Mouse (Mus musculus): Measurements from ENCODE around the gene Fa2h. TPM values are rescaled to one million over a fixed set of nuclear protein-coding genes. Genes with fewer than 3 reads are reported as not detected.
A peak's percentile ranks its signal among the peaks of the same experiment; 100 is the strongest.
"Not testable (repeated sequence)": the region's sequence is repeated elsewhere in the genome, so short reads cannot be mapped to it uniquely, and the experiment has no call there.

The Fa2h gene
- total and polyA plus RNA-seq, 2 experiments from 2014 or later = 0.79 to 1.8 TPM

DNA sequence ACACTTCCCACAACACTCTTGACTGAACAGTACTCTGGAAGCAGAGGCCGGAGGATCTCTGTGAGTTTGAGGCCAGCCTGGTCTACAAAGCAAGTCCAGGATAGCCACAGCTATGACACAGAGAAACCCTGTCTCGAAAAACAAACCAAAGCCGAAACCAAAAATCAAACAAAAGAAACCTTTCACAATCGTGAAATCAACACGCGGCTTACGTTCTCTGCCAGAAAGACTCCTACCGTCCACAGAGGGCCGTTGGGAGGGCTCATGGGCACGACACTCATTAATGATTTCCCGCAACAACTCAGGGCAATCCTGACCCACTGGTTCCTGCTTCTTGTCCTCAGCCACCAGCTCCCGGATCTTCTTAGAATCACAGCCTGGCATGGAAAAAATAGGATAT is 78.9 kb downstream of the Fa2h start:
- Histone ChIP-seq H3K9ac (replicated peaks; ENCODE audit: low read length, poor library complexity, severe bottlenecking) (no peak overlapping the region), H3K4me2 (ENCODE audit: low read depth, low read length, poor library complexity, severe bottlenecking) (no peak overlapping the region), H3K4me1 (ENCODE audit: insufficient read depth, low read length) (no peaks in the 10 kb centered on the region), H3K36me3 (ENCODE audit: insufficient read depth, low read length) (no peaks in the 10 kb centered on the region), H3K27ac (ENCODE audit: low read depth, low read length) (no peak overlapping the region), H3K4me3 (ENCODE audit: low read depth, low read length) (no peak overlapping the region), H3K27me3 (ENCODE audit: insufficient read depth, low read length) (no peaks in the 10 kb centered on the region), H3K9me3 (ENCODE audit: low read length) (no peaks in the 10 kb centered on the region)
- 91% methylated on average over 12 of the region's 12 CpGs for WGBS
- no peak for TF ChIP-seq CTCF (IDR thresholded peaks at IDR 0.05)
- DNase-seq (ENCODE audit: low spot score) (no peak), ATAC-seq (ENCODE audit: low FRiP score) (no peak)

DNA sequence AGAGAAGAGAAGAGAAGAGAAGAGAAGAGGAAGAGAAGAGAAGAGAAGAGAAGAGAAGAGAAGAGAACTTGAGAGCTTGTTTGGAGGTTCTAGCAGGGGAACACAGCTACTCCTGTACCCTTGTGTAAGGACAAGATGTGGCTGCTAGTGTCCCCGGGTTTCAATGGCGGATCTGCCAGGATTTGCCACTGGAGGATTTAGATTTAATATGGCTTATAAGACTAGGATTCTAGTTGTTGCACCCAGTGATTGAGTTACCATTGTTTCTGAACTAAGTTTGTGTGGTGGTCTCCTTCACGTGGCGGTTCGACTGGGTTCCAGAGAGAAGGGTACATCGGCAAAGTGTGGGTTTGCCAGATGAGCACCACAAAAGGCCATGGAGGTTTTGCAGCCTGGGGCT is 79.7 kb downstream of the Fa2h start:
- H3K4me2 ChIP-seq (ENCODE audit: low read depth, low read length, poor library complexity, severe bottlenecking); DNase-seq (ENCODE audit: low spot score); H3K9me3 ChIP-seq (ENCODE audit: low read length); H3K4me3 ChIP-seq (ENCODE audit: low read depth, low read length); H3K27ac ChIP-seq (ENCODE audit: low read depth, low read length); H3K27me3 ChIP-seq (ENCODE audit: insufficient read depth, low read length); ATAC-seq (ENCODE audit: low FRiP score); H3K36me3 ChIP-seq (ENCODE audit: insufficient read depth, low read length); H3K9ac ChIP-seq (replicated peaks; ENCODE audit: low read length, poor library complexity, severe bottlenecking); H3K4me1 ChIP-seq (ENCODE audit: insufficient read depth, low read length): not testable (repeated sequence)
- WGBS = 95% methylated on average over 6 of the region's 6 CpGs

DNA sequence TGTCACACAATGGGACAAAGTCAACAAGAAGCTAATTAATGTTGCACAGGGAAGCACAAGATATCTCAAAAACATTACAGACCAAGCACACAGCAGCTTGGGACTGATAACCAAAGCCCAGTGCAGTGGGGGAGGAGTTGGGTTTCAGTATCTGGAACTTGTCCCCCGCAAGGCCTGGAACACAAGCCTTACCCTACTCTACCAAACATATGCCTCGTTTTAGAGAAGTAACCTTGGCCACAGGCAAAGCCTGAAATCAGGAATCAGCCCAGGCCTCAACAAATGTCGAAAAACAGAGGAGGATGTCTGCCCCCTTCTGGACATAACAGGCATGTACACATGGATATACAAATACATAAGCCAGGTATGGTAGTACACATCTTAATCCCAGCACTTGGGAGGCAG is 80.9 kb downstream of the Fa2h start:
- H3K27me3 ChIP-seq (ENCODE audit: insufficient read depth, low read length) = no peaks in the 10 kb centered on the region
- H3K9ac ChIP-seq (replicated peaks; ENCODE audit: low read length, poor library complexity, severe bottlenecking) = no peak overlapping the region
- peak; percentile 41 for TF ChIP-seq CTCF (IDR thresholded peaks at IDR 0.05)
- H3K4me2 ChIP-seq (ENCODE audit: low read depth, low read length, poor library complexity, severe bottlenecking) = no peak overlapping the region
- ATAC-seq (ENCODE audit: low FRiP score) (no peak), DNase-seq (ENCODE audit: low spot score) (no peak)
- H3K4me3 ChIP-seq (ENCODE audit: low read depth, low read length) = no peak overlapping the region
- H3K27ac ChIP-seq (ENCODE audit: low read depth, low read length) = no peak overlapping the region
- H3K36me3 ChIP-seq (ENCODE audit: insufficient read depth, low read length) = no peaks in the 10 kb centered on the region
- WGBS = 78% methylated on average over 3 of the region's 3 CpGs
- no peaks in the 10 kb centered on the region for H3K9me3 ChIP-seq (ENCODE audit: low read length)
- H3K4me1 ChIP-seq (ENCODE audit: insufficient read depth, low read length) = no peaks in the 10 kb centered on the region

DNA sequence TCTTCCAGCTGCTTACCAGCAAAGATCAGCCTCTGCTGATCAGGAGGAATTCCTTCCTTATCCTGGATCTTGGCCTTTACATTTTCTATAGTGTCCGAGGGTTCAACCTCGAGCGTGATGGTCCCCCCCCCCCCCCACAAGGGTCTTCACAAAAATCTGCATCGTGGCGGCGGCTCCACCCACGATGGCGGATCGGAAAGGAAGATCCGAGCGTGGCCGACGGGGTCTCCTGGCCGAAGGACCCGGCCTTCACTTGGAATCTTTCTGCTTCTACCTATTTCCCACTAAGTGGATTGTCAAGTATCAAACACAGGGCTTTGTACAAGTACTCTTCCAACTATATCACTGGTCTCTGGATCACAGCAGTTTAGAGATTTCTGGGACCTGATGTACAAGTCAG is 83.6 kb downstream of the Fa2h start:
- not testable (repeated sequence) for DNase-seq (ENCODE audit: low spot score); H3K4me2 ChIP-seq (ENCODE audit: low read depth, low read length, poor library complexity, severe bottlenecking); H3K9me3 ChIP-seq (ENCODE audit: low read length); H3K27ac ChIP-seq (ENCODE audit: low read depth, low read length); H3K36me3 ChIP-seq (ENCODE audit: insufficient read depth, low read length); H3K4me3 ChIP-seq (ENCODE audit: low read depth, low read length); H3K4me1 ChIP-seq (ENCODE audit: insufficient read depth, low read length); H3K27me3 ChIP-seq (ENCODE audit: insufficient read depth, low read length); ATAC-seq (ENCODE audit: low FRiP score); H3K9ac ChIP-seq (replicated peaks; ENCODE audit: low read length, poor library complexity, severe bottlenecking)
- 84% methylated on average over 15 of the region's 15 CpGs for WGBS

DNA sequence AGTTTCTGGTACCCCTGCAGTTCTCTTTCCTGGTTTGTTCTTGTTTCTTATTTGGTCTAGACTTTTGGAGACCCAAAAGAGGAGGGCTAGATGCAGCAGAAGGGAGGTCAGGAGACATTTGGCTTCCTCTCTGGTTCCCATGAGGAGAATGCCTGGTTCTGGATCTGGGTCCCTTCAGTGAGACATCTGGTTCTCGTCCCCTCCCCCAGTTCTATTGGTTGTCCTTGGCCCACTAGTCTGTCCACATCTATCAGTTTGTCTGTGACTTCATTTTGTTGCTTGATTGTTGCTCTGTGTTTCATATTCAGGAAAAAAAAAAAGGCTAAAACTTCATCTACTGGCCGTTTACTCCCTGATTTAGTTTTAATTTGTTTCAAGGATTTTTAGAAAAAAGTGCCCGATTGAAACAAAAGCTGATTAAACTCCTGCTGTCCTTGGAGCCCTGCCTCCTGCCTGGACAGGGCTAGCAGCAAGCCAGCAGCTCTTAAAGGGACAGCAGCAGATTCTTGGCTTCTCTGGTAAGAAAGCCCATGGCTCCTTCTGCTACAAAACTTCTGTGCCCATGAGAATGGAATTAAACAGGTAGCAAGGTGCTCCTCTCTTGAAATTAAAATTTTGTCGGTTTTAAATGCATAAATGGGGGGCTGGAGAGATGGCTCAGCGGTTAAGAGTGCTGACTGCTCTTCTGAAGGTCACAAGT is 88.4 kb downstream of the Fa2h start:
- no peaks in the 10 kb centered on the region for H3K4me1 ChIP-seq (ENCODE audit: insufficient read depth, low read length)
- H3K9ac ChIP-seq (replicated peaks; ENCODE audit: low read length, poor library complexity, severe bottlenecking) = no peak overlapping the region
- ATAC-seq (ENCODE audit: low FRiP score) = no peak
- TF ChIP-seq CTCF (IDR thresholded peaks at IDR 0.05) = no peak
- no peak for DNase-seq (ENCODE audit: low spot score)
- no peak overlapping the region for H3K4me2 ChIP-seq (ENCODE audit: low read depth, low read length, poor library complexity, severe bottlenecking)
- no peak overlapping the region for H3K27ac ChIP-seq (ENCODE audit: low read depth, low read length)
- no peaks in the 10 kb centered on the region for H3K36me3 ChIP-seq (ENCODE audit: insufficient read depth, low read length)
- no peaks in the 10 kb centered on the region for H3K9me3 ChIP-seq (ENCODE audit: low read length)
- H3K27me3 ChIP-seq (ENCODE audit: insufficient read depth, low read length) = no peaks in the 10 kb centered on the region
- WGBS = 27% methylated on average over 5 of the region's 5 CpGs
- H3K4me3 ChIP-seq (ENCODE audit: low read depth, low read length) = no peak overlapping the region

DNA sequence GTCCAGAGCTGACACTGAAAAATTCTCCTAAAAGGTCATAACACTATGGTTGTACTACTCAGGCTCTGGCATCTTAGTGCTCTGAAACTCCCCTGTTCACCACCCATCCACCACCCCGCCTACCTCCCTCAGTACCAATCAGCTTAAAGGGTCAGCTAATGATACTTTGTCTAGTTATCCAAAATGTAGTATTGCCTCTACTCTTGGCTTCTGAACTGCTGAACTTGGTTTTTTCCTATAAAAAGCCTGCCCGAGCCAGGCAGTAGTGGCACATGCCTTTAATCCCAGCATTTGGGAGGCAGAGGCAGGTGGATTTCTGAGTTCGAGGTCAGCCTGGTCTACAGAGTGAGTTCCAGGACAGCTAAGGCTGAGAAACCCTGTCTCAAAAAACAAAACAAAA is 89.3 kb downstream of the Fa2h start:
- Histone ChIP-seq H3K9ac (replicated peaks; ENCODE audit: low read length, poor library complexity, severe bottlenecking) (no peak overlapping the region), H3K9me3 (ENCODE audit: low read length) (no peaks in the 10 kb centered on the region), H3K36me3 (ENCODE audit: insufficient read depth, low read length) (no peaks in the 10 kb centered on the region), H3K27ac (ENCODE audit: low read depth, low read length) (no peak overlapping the region), H3K4me3 (ENCODE audit: low read depth, low read length) (no peak overlapping the region), H3K4me1 (ENCODE audit: insufficient read depth, low read length) (no peaks in the 10 kb centered on the region), H3K4me2 (ENCODE audit: low read depth, low read length, poor library complexity, severe bottlenecking) (no peak overlapping the region), H3K27me3 (ENCODE audit: insufficient read depth, low read length) (no peaks in the 10 kb centered on the region)
- no peak for TF ChIP-seq CTCF (IDR thresholded peaks at IDR 0.05)
- DNase-seq (ENCODE audit: low spot score) (no peak), ATAC-seq (ENCODE audit: low FRiP score) (no peak)
- WGBS = 93% methylated on average over 3 of the region's 3 CpGs

DNA sequence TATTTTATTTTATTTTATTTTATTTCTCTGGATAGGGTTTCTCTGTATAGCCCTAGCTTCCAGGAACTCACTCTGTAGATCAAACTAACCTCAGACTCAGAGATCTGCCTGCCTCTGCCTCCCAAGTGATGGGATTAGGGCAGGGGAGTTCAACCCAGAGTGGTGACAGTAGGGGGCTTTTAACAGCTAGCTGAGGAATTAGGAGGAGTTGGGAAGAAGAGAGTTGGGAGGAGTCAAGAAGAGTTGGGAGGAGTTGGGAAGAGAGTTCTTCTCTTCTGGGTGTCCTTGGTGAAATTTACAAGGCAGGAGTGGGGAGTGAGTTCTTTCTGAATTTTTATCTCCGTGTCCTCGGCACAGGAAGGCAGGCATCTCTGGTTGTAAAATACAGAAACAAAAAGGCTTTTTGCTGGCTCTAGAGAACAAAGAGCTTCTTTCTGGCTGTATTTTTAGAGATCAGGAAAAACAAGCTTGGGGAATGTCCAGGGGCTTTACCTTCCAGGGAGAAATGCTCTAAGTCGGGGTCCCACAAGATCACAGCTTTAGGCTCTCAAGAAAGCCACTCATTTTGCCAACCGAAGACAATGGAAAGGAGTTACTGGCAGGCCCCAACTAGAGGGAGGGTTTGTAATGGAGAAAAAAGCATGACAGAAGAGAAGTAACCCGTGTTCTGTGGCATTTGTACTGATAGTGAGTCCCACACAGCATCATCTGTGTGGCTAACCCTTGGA is 90.4 kb downstream of the Fa2h start:
- DNase-seq (ENCODE audit: low spot score); H3K4me2 ChIP-seq (ENCODE audit: low read depth, low read length, poor library complexity, severe bottlenecking); H3K4me1 ChIP-seq (ENCODE audit: insufficient read depth, low read length); H3K36me3 ChIP-seq (ENCODE audit: insufficient read depth, low read length); H3K9ac ChIP-seq (replicated peaks; ENCODE audit: low read length, poor library complexity, severe bottlenecking); H3K4me3 ChIP-seq (ENCODE audit: low read depth, low read length); H3K27ac ChIP-seq (ENCODE audit: low read depth, low read length); H3K27me3 ChIP-seq (ENCODE audit: insufficient read depth, low read length); H3K9me3 ChIP-seq (ENCODE audit: low read length); ATAC-seq (ENCODE audit: low FRiP score): not testable (repeated sequence)
- WGBS = 79% methylated on average over 5 of the region's 5 CpGs
